Mouse (Mus musculus) cerebellum, adult 11 months (tissue): ENCODE measurements at regions not wholly inside any gene's neighbourhood (a gene's known extent, or its start where the extent isn't known, plus 50 kb on each side); places are given as distances from the start of the nearest gene placed in this dataset.

Experiments
- DNase-seq: peaks from one replicate; pipeline ENCODE4 v3.0.0; 2022

DNA sequence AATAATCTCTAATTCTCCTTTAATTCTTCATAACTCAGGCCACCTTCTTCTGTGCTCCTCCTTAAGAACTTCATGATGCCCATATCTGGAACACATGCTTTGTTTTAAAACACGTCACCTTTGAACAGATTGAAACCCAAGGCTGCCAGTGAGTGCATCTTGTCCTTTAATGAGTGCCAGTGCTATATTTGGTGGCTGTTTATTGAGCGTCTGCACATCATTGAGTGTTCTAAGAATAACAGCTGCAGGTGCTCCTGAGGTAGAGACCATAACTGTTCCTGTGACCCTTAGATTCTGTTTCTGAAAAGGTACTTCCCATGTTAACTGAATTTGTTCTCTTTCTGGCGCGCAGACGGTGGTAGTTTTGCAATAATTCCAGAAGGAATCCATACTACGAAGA, 1006.4 kb upstream of the Adgrl4 start:
- no peak for DNase-seq

DNA sequence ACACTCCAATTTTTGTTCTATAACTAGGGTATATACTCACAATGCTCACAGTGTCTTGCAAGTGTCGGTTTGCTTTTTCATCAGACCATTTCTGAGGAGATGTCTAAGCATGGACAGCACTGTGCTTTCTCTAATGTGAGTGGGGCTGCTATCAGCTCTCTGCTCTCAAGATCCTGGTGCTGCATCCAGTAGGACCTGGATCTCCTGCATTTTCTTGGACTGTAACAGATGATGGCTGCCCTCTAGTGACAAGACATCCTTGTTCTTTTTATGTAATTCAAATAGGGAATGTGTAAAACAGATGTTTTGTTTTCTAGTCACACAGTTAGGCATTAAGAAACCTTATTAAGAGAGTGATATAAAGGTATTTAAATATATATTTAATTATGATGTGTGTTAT, 1002.5 kb upstream of the Adgrl4 start:
- DNase-seq: no peak

DNA sequence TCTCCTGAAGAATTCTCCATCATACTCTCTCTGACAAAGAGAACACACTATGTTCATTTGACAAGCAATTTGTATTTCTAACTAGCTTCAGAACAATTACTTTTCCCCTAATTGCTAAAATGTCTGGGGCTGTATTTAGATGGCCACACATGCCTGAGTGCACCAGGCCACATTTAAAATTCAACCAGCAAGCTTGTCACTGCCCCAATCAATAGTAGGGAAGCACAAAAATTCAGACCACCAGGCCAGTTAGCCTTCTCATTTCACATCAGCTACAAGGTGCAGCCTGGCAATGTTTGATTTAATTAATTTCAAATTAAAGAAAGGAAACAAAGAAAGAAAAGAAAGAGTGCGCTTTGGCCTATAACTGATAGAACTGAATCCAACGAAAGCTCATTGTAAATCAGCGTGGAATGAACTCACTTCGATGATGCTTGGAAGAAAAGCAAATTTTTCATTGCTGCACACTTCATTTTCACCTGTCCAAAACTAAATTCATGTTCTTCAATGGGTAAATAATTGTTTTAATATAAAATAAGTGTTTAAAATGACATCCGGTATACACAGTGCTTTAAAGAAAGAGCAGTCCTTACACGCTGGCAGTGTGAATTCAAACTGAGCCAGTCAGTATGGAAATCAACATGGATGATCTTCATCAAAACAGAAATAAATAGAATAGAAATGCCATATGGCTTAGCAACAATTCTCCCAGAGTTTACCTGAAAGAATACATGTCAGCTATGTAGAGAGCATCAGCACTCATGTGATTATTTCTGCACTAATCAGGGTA, 1001.7 kb upstream of the Adgrl4 start:
- DNase-seq: no peak
